Mouse (Mus musculus): ENCODE results near the gene Ddah1. TPM values are rescaled to one million over a fixed set of nuclear protein-coding genes. Genes with fewer than 3 reads are reported as not detected.

The Ddah1 gene
- total RNA-seq, 2 experiments from 2014 or later = 51.8 to 52.9 TPM

- no peak for DNase-seq (ENCODE audit: low spot score in 2 of 2)
- no peak for TF ChIP-seq CTCF (conservative IDR thresholded peaks at IDR 0.05)
- Histone ChIP-seq H3K4me3 (no peak overlapping the region), H3K27ac (no peak overlapping the region)
These were observed 181.5 kb downstream of the Ddah1 start for GRCm38 (mm10) chr3:145939971-145940370.

GRCm38 (mm10) chr3:145941971-145942370 lies 183.5 kb downstream of the Ddah1 start:
- peak; percentile 44 to 72 for DNase-seq (ENCODE audit: low spot score in 2 of 2)
- H3K4me3 ChIP-seq = no peak overlapping the region
- TF ChIP-seq CTCF (conservative IDR thresholded peaks at IDR 0.05) = peak; percentile 98
- no peak overlapping the region for H3K27ac ChIP-seq

Other genes starting within 250 kb of the Ddah1 start
- 10 to 100 TPM; 17.1 to 20.0 TPM for gene Znhit6, start 182.5 kb upstream of the Ddah1 start, total RNA-seq (2021)
- 1 to 10 TPM; 3.6 to 4.0 TPM for gene Ccn1, start 108.7 kb upstream of the Ddah1 start, total RNA-seq (2021)
- gene Bcl10, start 164.1 kb downstream of the Ddah1 start, total RNA-seq (2021) = 10 to 100 TPM; 11.1 to 12.7 TPM
- gene 2410004B18Rik, start 179.3 kb downstream of the Ddah1 start, total RNA-seq (2021) = 10 to 100 TPM; 36.7 to 40.6 TPM
- gene Syde2, start 229.2 kb downstream of the Ddah1 start, total RNA-seq (2021) = 1 to 10 TPM; 4.7 to 4.8 TPM

Measured in layer of hippocampus, adult 2 months (tissue).